Mouse (Mus musculus) heart, postnatal 10 days (tissue): ENCODE data around the gene Paqr5. TPM values are rescaled to one million over a fixed set of nuclear protein-coding genes. Genes with fewer than 3 reads are reported as not detected.

Experiments
- DNase-seq, 2 experiments: peaks; one replicate each; pipeline ENCODE4 v3.0.0; 2021
- intact Hi-C: fragments of 180-260 bp; cut with DNase I; formaldehyde crosslinking; loops from one replicate; pipeline ENCODE4 v1.15.1; 2025
- total RNA-seq, 2 experiments: library from RNA; stranded (reverse); gene quantifications; 2 replicates each; pipeline ENCODE4 v1.2.3; 2021

The Paqr5 gene
- total RNA-seq, 2 experiments from 2014 or later, result not detected

- intact Hi-C loops, result no loop called here
- no peak for DNase-seq
These were observed 63.3 kb downstream of the Paqr5 start for GRCm38 (mm10) chr9:61963356-61963755.

GRCm38 (mm10) chr9:61961181-61961580 lies 65.5 kb downstream of the Paqr5 start:
- intact Hi-C loops, result no loop called here

DNA sequence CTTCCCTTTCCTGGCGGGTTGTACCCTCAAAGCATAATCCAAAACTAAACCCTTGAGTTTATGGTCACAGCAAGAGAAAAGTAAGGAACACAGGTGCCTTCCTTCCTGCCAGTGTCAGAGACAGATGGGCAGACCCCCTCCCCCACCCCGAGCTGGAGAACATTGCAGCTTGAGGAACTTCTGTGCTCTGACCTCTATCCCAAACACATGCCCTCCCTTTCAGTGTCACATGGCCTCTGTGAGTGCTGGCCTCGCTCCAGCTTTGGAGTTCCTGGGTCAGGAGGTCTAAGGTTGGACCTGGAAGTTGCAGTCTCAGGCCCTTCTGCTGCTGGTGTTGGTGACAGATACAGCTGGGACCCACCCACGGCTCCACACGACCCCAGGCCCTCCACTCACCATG lies 65.9 kb downstream of the Paqr5 start:
- intact Hi-C loops, result no loop called here
- peak; percentile 37 to 40 for DNase-seq

More at GRCm38 (mm10) chr9:61961181-61961580, 65.5 kb downstream of the Paqr5 start:
- no peak for DNase-seq

GRCm38 (mm10) chr9:61959921-61960569 lies 66.6 kb downstream of the Paqr5 start:
- intact Hi-C loops, result no loop called here
- DNase-seq, result no peak

- intact Hi-C loops, result loop anchor here (5.0 kb wide), 1 partner anchor 88 kb away; no protein-coding TSS in a partner anchor
- no peak for DNase-seq
These were observed 71.9 kb downstream of the Paqr5 start for GRCm38 (mm10) chr9:61954707-61955106.

GRCm38 (mm10) chr9:61952241-61952640 lies 74.4 kb downstream of the Paqr5 start:
- DNase-seq, result no peak
- intact Hi-C loops, result loop anchor here (5.0 kb wide), 1 partner anchor 90 kb away; no protein-coding TSS in a partner anchor

- intact Hi-C loops, result loop anchor here (1.0 to 2.0 kb wide), 3 partner anchors 33 to 297 kb away; partner anchors contain the start of gene Rplp1
- peak; percentile 76 to 83 for DNase-seq
These were observed 79.0 kb downstream of the Paqr5 start for GRCm38 (mm10) chr9:61947402-61948346.

- intact Hi-C loops, result loop anchor here (2.0 kb wide), 1 partner anchor 32 kb away; the partner anchor contains the start of gene Rplp1
- DNase-seq, result peak; percentile 98
These were observed 79.8 kb downstream of the Paqr5 start, which contains the start of gene Kif23 for GRCm38 (mm10) chr9:61946623-61947401. Kif23 (minus strand) TSS chr9:61946774.

DNA sequence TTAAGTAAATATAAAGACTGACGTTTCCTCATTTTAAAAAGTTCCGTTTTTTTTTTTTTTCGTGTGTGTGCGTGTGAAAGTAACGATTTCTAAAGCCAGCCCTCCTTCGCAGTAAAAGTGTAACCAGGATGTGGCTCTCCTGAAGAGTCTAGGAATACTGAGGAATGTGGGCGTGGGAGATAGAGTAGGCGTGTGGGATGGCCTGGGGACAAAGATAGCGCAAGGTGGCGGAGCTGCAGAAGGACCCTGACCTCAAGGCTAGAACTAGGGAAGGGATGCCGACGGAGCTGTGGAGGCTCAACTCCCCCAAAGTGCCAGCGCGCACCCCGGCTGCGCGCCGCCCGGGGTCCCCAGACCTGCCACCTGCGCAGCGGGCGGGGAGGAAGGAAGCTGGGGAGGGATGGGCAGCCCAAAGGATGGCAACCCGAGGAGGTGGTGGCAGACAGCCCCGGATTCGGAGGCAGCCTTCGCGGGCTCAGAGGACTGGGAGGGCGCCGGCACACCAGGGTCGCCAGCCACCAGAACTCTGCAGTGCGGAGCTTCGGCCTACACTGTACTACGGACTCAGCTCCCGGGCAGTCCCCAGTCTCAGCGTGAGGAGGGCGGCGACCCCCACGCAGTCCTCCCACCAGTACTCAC lies 80.6 kb downstream of the Paqr5 start:
- intact Hi-C loops, result loop anchor here (2.0 kb wide), 1 partner anchor 31 kb away; the partner anchor contains the start of gene Rplp1
- DNase-seq, result no peak

- intact Hi-C loops, result no loop called here
- no peak for DNase-seq
These were observed 85.6 kb downstream of the Paqr5 start for GRCm38 (mm10) chr9:61941054-61941453.

DNA sequence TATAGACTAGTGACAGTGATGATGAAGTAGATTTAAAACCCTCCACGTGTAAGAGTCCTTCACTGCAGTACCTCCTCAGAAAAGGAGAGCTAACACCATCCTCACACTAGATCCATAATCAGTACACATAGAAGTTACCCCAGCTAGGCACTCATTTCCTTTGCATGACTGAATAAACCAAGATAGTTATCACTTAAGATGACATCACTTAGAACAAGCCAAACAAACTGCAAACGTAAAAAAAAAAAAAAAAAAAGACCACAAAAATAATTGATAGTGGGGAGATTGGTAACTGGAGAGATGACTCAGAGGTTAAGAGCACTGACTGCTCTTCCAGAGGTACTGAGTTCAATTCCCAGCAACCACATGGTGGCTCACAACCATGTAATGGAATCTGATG lies 93.3 kb downstream of the Paqr5 start:
- DNase-seq, result no peak
- intact Hi-C loops, result no loop called here

- DNase-seq, result no peak
- intact Hi-C loops, result no loop called here
These were observed 94.6 kb downstream of the Paqr5 start for GRCm38 (mm10) chr9:61932009-61932408.

DNA sequence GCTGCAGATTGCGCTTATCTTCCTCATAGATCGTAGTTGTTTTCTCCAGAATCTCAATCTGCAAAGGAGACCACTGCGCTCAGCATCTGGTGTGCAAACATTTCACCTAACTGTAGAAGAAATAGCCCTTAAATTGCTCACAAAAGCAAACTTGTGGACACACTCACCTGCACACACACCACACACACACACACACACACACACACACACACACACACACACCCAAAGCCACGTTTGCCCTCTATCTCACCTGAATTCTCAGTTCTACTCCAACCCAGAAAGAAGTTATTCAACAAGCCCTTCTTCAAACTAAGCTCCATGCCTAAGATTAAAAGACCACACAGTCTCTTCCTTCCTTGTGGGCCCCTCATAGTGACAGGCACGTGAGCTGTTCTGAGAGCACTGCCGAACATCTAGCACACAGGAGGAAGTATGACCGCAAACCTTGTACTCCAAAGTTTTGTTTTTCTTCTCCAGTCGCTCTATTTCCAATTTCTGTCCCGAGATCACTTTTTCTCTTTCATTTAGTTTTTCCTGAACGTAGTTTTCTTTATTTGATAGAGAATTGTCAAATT lies 101.5 kb downstream of the Paqr5 start:
- intact Hi-C loops, result no loop called here
- no peak for DNase-seq

GRCm38 (mm10) chr9:61920331-61920730 lies 106.3 kb downstream of the Paqr5 start:
- no peak for DNase-seq
- intact Hi-C loops, result no loop called here

GRCm38 (mm10) chr9:61919464-61919863 lies 107.2 kb downstream of the Paqr5 start:
- intact Hi-C loops, result no loop called here
- DNase-seq, result no peak

DNA sequence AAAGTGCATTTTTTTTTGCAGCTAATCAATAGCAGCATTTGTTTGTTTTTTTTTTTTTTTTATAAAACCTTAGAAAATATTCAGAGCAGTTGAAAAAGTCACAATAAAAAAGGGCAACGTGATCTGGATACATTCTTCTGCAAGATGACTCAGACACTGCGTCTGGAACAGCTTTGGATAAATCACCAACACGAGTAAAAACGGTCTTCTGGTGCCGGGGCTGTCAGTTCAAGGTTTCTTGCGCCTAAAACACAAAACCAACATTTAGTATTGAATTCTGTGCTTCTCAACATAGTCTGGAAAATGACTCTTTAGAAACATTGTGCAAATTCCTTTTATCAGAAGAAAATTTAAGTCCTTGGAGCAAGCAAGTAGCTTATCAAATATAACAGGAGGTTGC lies 109.2 kb downstream of the Paqr5 start:
- intact Hi-C loops, result no loop called here
- no peak for DNase-seq

DNA sequence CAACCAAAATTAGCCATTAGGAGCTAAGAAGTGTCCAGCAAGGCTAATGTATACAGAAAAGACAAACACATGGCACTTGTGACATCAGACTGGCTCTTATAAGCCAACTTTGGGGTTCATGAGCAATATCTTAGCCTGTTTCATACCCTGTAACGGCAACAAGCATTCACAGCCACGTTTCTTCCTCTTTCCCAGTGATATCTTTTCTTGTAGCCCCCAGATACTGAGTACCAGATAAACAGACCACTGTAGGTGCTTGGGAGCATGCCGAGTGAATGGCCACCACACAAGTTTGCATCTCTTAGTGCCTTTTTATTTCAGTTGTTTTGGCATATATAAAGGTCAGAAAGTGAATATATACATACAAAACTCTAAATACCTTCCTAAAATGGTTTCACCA lies 109.7 kb downstream of the Paqr5 start:
- intact Hi-C loops, result no loop called here
- DNase-seq, result no peak

DNA sequence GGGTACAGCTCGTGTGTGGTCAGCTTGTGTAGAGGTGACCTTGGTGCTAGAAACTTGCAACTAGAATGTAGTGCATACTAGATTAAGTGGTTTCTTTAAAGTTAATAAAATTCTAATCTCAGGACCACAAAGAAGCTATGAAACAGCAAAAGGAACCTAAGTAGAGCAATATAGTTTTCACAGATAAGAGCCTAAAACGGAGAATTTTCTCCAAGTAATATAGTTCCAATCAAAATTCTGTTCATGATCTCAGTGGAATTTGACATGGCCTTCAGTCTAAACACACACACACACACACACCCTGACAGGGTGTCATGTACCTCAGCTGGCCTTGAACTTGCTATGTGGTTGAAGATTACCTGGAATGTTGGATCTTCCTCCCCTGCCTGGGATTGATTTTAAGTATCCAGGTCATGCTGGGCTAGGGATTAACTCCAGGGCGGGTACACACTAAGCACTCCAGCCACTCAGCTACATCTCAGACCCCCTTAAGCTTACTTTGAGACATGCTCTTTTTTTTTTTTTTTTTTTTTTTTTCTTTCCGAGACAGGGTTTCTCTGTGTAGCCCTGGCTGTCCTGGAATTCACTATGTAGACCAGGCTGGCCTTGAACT lies 111.2 kb downstream of the Paqr5 start:
- intact Hi-C loops, result loop anchor here (2.0 kb wide), 1 partner anchor 31 kb away; the partner anchor contains the start of gene Kif23
- no peak for DNase-seq

DNA sequence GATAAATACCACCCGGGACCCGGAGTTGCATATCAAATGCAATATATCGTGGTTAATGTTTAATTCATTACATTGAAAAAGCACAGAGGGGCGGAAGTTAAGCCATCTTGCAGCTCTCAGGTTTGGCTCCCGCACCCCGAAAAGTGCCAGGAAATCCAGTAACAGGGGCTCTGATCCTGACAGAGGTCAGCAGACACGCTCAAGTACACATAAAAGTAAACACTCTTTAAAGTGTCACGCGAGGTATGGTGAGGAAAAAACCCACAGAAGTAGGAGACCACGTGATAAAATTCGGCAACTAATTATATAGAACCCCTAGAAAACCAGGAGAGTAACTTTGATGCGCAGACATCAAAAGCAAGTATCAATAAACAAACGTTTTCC lies 111.7 kb downstream of the Paqr5 start:
- no peak for DNase-seq
- intact Hi-C loops, result loop anchor here (2.0 kb wide), 1 partner anchor 32 kb away; the partner anchor contains the start of gene Kif23
